Mouse (Mus musculus) testis, adult 2 months (tissue): ENCODE data around the gene Tnr. TPM values are rescaled to one million over a fixed set of nuclear protein-coding genes. Genes with fewer than 3 reads are reported as not detected.

Source experiments
- H3K27ac ChIP-seq: fragments of 200-500 bp; 2 replicates; pipeline ENCODE4 v1.5.1; 2012; ENCODE audit warnings: low read depth, low read length; ENCODE audit not compliant: control insufficient read depth, insufficient read depth
- H3K27me3 ChIP-seq: fragments of 200-500 bp; 2 replicates; pipeline ENCODE4 v1.6.1; 2012; ENCODE audit warnings: mild to moderate bottlenecking, low read length, moderate library complexity; ENCODE audit not compliant: control insufficient read depth, insufficient read depth
- H3K36me3 ChIP-seq: fragments of 200-500 bp; 2 replicates; pipeline ENCODE4 v1.6.1; 2012; ENCODE audit warnings: mild to moderate bottlenecking, low read length; ENCODE audit not compliant: control insufficient read depth, insufficient read depth
- H3K4me1 ChIP-seq: fragments of 200-500 bp; 2 replicates; pipeline ENCODE4 v1.6.1; 2012; ENCODE audit warnings: low read length; ENCODE audit not compliant: control insufficient read depth, insufficient read depth
- H3K4me3 ChIP-seq: fragments of 200-500 bp; 2 replicates; pipeline ENCODE4 v1.5.1; 2012; ENCODE audit warnings: low read depth, mild to moderate bottlenecking, low read length, moderate library complexity, mixed read lengths; ENCODE audit not compliant: control insufficient read depth
- CTCF ChIP-seq: fragments of 200-500 bp; IDR thresholded peaks from 2 replicates; pipeline ENCODE4 v1.5.1; 2012; ENCODE audit warnings: low read depth, mild to moderate bottlenecking, inconsistent platforms, low read length, moderate library complexity; ENCODE audit not compliant: control insufficient read depth, insufficient read depth, insufficient replicate concordance
- POLR2A ChIP-seq: fragments of 200-500 bp; IDR thresholded peaks from 2 replicates; pipeline ENCODE4 v1.6.1; 2012; ENCODE audit warnings: low read depth, mild to moderate bottlenecking, inconsistent platforms, low read length, moderate library complexity; ENCODE audit not compliant: control insufficient read depth
- polyA plus RNA-seq: library from polyadenylated mRNA; depleted of rRNA; stranded (reverse); fragments of >200 nt; gene quantifications from 2 replicates; pipeline ENCODE4 v1.2.3, GENCODE M21; 2012

The Tnr gene
- polyA plus RNA-seq, 1 experiment: 0.05 TPM

DNA sequence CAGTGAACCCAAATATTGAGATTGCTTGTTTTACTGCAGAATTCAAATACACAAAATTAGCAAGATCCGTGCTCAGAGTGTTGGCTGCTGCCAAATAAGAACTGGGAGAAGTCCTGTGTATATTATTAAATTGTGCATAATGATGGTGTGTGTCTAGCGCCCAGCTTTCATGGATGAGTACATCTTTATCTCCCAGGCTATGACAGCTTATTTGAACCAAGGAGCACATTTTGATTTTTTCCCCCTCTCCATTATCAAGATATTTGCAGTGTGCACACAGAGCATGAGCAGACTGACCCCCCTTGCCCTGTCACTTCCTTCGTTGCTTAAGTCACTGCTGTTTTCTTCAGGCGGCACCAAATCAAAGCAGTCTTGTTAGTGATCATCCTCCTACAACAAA is 278.2 kb downstream of the Tnr start:
- Histone ChIP-seq H3K27ac (no peak overlapping the region), H3K4me3 (no peak overlapping the region), H3K4me1 (no peaks in the 10 kb centered on the region), H3K36me3 (no peaks in the 10 kb centered on the region), H3K27me3 (no peaks in the 10 kb centered on the region)
- TF ChIP-seq POLR2A (no peak), CTCF (no peak)

DNA sequence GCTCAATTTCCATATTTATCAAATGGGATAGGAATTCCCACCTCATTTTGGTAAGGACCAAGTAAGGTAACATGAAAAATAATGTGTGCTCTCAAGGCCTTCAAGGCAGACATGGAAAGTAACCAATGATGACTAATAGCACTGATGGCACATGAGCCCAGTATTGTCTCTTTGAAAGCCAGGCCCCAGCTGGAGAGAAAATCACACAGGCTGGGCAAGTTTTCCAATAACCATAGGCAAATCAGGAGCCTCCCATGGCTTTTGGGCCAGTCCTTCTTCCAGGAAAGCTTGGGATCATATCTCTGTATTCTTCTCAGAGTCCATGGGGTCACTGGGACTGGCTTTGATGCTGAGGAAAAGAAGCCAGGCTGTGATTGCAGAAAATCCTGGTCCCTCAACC is 280.1 kb downstream of the Tnr start:
- no peak overlapping the region for H3K4me3 ChIP-seq
- H3K27me3 ChIP-seq: no peaks in the 10 kb centered on the region
- H3K4me1 ChIP-seq: no peaks in the 10 kb centered on the region
- H3K27ac ChIP-seq: no peak overlapping the region
- no peak for TF ChIP-seq POLR2A
- TF ChIP-seq CTCF: no peak
- no peaks in the 10 kb centered on the region for H3K36me3 ChIP-seq

DNA sequence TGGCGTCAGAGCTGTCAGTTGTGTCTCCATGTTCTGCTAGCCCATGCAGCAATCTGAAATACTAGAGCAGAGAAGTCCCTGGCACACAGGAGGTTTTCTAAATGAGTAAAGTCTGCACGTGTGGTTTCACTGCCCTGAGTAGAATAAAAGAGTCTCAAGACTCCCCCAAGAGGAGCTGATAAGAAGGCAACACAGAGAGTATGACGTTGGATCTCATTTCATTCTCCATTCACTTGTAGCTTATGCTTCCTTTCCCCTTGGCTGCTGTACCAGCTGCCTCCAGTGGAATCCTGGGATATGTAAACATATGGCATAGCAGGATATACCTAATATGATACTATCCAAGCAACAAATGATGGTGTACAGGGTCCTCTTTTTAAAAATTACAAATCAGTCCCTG is 285.9 kb downstream of the Tnr start:
- Histone ChIP-seq H3K27me3 (no peaks in the 10 kb centered on the region), H3K36me3 (no peaks in the 10 kb centered on the region), H3K4me1 (no peaks in the 10 kb centered on the region), H3K4me3 (no peak overlapping the region), H3K27ac (no peak overlapping the region)
- no peak for TF ChIP-seq CTCF
- TF ChIP-seq POLR2A: no peak

DNA sequence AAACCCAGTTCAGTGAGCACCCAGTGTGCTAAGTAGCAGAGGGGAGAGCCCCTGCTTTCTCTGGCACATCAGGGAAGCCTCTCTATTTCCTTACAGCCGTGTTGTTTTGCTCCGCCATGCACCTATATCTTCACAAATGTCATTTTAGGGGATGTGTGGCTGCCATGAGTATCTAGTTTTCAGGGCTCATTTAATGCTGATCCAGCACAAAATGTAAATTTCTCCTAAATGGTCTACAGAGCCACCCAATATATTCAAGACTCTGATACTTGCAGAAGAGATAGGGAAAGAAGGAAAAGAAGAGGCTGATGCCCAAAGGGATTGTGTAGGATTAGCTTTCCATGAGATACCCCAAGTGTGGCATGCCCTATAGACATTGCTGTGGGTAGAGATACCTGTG is 288.2 kb downstream of the Tnr start:
- TF ChIP-seq POLR2A (no peak), CTCF (no peak)
- no peaks in the 10 kb centered on the region for H3K36me3 ChIP-seq
- H3K4me3 ChIP-seq: no peak overlapping the region
- no peaks in the 10 kb centered on the region for H3K27me3 ChIP-seq
- H3K4me1 ChIP-seq: no peaks in the 10 kb centered on the region
- no peak overlapping the region for H3K27ac ChIP-seq

DNA sequence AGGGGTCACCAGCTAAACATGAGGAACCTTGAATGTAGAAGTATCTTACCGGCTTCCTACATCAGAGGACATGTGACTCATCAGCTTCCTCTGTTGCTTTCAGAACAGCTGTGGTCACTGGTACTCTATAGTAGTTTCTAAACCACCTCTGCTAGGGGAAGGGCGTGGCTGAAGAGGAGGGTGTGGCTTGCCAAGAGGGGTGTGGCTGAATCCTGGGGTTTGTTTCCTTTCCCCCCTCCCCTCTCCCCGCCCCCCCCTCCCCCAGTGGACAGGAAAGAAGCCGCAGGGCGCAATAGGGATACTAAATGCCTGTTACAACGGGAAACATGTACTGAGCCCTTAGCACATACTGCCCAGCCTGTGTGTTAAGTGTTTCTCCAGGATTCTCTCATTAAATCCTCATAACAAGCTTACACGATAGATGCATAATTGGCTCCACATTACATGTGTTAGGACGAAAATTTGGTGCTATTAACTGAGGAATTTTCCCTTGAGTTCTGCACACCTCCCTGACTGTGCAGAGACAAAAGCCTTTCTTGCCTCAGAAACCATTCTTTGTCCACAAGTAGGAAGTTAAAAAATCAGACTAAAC is 289.3 kb downstream of the Tnr start:
- Histone ChIP-seq H3K4me1 (no peaks in the 10 kb centered on the region), H3K27me3 (no peaks in the 10 kb centered on the region), H3K36me3 (no peaks in the 10 kb centered on the region), H3K4me3 (no peak overlapping the region), H3K27ac (no peak overlapping the region)
- TF ChIP-seq POLR2A (no peak), CTCF (no peak)

DNA sequence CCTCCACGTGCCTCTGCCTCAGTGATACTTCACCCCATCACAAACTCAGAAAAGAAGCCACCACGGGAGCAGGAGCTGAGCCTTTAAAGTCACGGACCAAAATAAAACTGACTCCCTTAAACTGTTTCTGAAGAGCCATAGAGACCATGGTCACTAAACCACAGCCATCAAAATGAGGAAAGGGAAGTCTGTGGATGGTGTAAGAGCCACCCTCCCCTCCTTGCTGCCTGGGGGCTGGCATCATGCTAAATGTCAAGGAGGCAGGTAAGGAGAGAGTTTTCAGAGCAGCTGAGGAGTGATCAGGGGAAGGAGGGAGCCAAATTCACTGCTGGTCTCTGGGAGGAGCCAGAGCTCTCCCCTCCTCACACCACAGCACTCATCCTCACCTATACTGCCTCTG is 290.8 kb downstream of the Tnr start:
- Histone ChIP-seq H3K36me3 (no peaks in the 10 kb centered on the region), H3K27me3 (no peaks in the 10 kb centered on the region), H3K27ac (no peak overlapping the region), H3K4me3 (no peak overlapping the region), H3K4me1 (no peaks in the 10 kb centered on the region)
- TF ChIP-seq CTCF: no peak
- no peak for TF ChIP-seq POLR2A

DNA sequence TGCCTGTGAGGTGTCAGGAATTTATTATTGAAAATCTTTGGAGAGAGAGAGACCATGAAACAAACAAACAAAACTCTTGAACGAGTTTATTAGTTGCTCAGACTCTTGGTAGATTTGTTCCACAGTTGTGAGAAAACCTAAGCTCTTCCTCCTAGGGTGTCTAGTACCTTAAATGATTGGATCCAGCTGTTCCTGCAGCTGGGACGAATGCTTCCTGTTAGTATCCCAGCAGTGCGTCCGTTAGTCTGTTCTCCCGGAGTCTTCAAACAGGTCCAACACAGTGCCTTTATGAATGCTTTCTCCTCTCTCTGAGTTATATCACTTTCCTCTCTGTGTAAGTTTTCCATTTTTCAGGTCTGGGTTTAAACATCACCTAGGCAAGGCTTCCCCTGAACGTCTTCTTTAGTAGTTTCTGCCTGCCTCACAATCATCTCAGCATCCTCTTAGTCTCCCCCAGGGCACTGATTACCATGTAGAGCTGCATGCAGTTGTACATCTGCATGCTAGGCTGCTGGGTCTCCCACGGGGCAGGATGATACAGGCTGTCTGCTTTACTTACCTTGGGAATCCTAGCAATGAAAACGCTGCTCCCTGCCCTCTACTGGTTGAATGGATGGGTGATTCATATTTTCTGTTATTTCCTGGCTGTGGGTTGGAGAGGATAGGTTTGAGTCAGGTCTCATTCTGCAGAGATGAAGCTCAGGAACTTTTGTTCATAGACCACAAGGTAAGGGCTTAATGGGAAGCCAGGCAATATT is 293.2 kb downstream of the Tnr start:
- Histone ChIP-seq H3K27me3 (no peaks in the 10 kb centered on the region), H3K4me1 (no peaks in the 10 kb centered on the region), H3K36me3 (no peaks in the 10 kb centered on the region), H3K27ac (no peak overlapping the region), H3K4me3 (no peak overlapping the region)
- TF ChIP-seq CTCF (no peak), POLR2A (no peak)
